Mouse (Mus musculus) midbrain, postnatal 0 days (tissue): ENCODE measurements around the gene Ntn1. TPM values are rescaled to one million over a fixed set of nuclear protein-coding genes. Genes with fewer than 3 reads are reported as not detected.

Experiments
- ATAC-seq: fragments of 200-750 bp; cut with Nextera tagmentation; 2 replicates; pipeline ENCODE4 v1.8.0; 2017; ENCODE audit warnings: moderate number of reproducible peaks, mild to moderate bottlenecking, moderate TSS enrichment, moderate library complexity; ENCODE audit not compliant: low FRiP score
- DNase-seq: peaks from one replicate; pipeline ENCODE4 v3.0.0-alpha.2; 2015; ENCODE audit warnings: low spot score
- H3K27ac ChIP-seq: fragments of 300-500 bp; sonication (generic); 2 replicates; pipeline ENCODE4 v1.5.1; 2014; ENCODE audit warnings: low read depth, mild to moderate bottlenecking, low read length, mixed read lengths
- H3K27me3 ChIP-seq: fragments of 300-500 bp; sonication (generic); 2 replicates; pipeline ENCODE4 v1.6.1; 2014; ENCODE audit warnings: low read length, control low read depth, mixed read lengths; ENCODE audit not compliant: insufficient read depth
- H3K36me3 ChIP-seq: fragments of 300-500 bp; sonication (generic); 2 replicates; pipeline ENCODE4 v1.6.1; 2014; ENCODE audit warnings: low read length, control low read depth, mixed read lengths; ENCODE audit not compliant: insufficient read depth
- H3K4me1 ChIP-seq: fragments of 300-500 bp; sonication (generic); 2 replicates; pipeline ENCODE4 v1.6.1; 2014; ENCODE audit warnings: mild to moderate bottlenecking, control low read depth, antibody characterized with exemption, low read length, mixed read lengths; ENCODE audit not compliant: insufficient read depth
- H3K4me2 ChIP-seq: fragments of 300-500 bp; sonication (generic); 2 replicates; pipeline ENCODE4 v1.6.1; 2014; ENCODE audit warnings: low read depth, mild to moderate bottlenecking, low read length, mixed read lengths; ENCODE audit not compliant: poor library complexity, severe bottlenecking
- H3K4me3 ChIP-seq: fragments of 300-500 bp; sonication (generic); 2 replicates; pipeline ENCODE4 v1.5.1; 2014; ENCODE audit warnings: low read depth, mild to moderate bottlenecking, low read length, moderate library complexity
- H3K9ac ChIP-seq: fragments of 300-500 bp; sonication (generic); replicated peaks from 2 replicates; pipeline ENCODE4 v1.6.1; 2014; ENCODE audit warnings: mild to moderate bottlenecking, low read length, moderate library complexity, mixed read lengths; ENCODE audit not compliant: poor library complexity, severe bottlenecking
- H3K9me3 ChIP-seq: fragments of 300-500 bp; sonication (generic); 2 replicates; pipeline ENCODE4 v1.6.1; 2016; ENCODE audit warnings: low read length, control low read depth
- CTCF ChIP-seq: IDR thresholded peaks from 2 replicates; pipeline ENCODE4 v1.5.1; 2016; ENCODE audit warnings: antibody characterized with exemption, mild to moderate bottlenecking
- WGBS: fragments of 180-500 bp; shearing (Covaris S2); extraction: QIAGEN DNeasy Blood & Tissue Kit; methylation state at CpG from one replicate; pipeline ENCODE4 v1.1.7; 2014; 5-methylcytosine and 5-hydroxymethylcytosine counted together
- polyA plus RNA-seq: library from polyadenylated mRNA; unstranded; fragments of >200 nt; fragmentation: Nextera tagmentation; extraction: Ambion mirVana; gene quantifications from 2 replicates; pipeline ENCODE4 v1.2.1, GENCODE M21; 2015
- total RNA-seq: library from RNA; depleted of rRNA; stranded (reverse); fragments of >200 nt; gene quantifications from 2 replicates; pipeline ENCODE4 v1.2.3, GENCODE M21; 2014

The Ntn1 gene
- total and polyA plus RNA-seq, 2 experiments from 2014 or later, result 9.6 to 66.4 TPM

- ATAC-seq (no peak), DNase-seq (no peak)
- TF ChIP-seq CTCF, result 0 out of 2 replicates have a peak, but pooled peaks have one; percentile 5
- 98% methylated on average over 6 of the region's 6 CpGs for WGBS
- H3K4me3 ChIP-seq, result no peak overlapping the region
- no peak overlapping the region for H3K9ac ChIP-seq
- H3K4me1 ChIP-seq, result no peaks in the 10 kb centered on the region
- H3K9me3 ChIP-seq, result no peaks in the 10 kb centered on the region
- no peaks in the 10 kb centered on the region for H3K36me3 ChIP-seq
- H3K27me3 ChIP-seq, result no peaks in the 10 kb centered on the region
- no peak overlapping the region for H3K27ac ChIP-seq
- no peak overlapping the region for H3K4me2 ChIP-seq
These were observed 140.2 kb downstream of the Ntn1 start for GRCm38 (mm10) chr11:68260399-68260798.

GRCm38 (mm10) chr11:68258498-68258897 lies 142.1 kb downstream of the Ntn1 start:
- no peak overlapping the region for H3K9ac ChIP-seq
- WGBS, result 75% methylated on average over 4 of the region's 4 CpGs
- H3K9me3 ChIP-seq, result no peaks in the 10 kb centered on the region
- H3K36me3 ChIP-seq, result no peaks in the 10 kb centered on the region
- no peak overlapping the region for H3K4me3 ChIP-seq
- ATAC-seq, result no peak
- H3K4me1 ChIP-seq, result no peaks in the 10 kb centered on the region
- no peak for DNase-seq
- H3K4me2 ChIP-seq, result no peak overlapping the region
- TF ChIP-seq CTCF, result no peak
- no peaks in the 10 kb centered on the region for H3K27me3 ChIP-seq
- no peak overlapping the region for H3K27ac ChIP-seq

- H3K4me2 ChIP-seq, result no peak overlapping the region
- WGBS, result 89% methylated on average over 7 of the region's 7 CpGs
- no peak for TF ChIP-seq CTCF
- H3K4me3 ChIP-seq, result no peak overlapping the region
- DNase-seq, result no peak
- H3K36me3 ChIP-seq, result no peaks in the 10 kb centered on the region
- H3K4me1 ChIP-seq, result no peaks in the 10 kb centered on the region
- no peaks in the 10 kb centered on the region for H3K27me3 ChIP-seq
- H3K9ac ChIP-seq, result no peak overlapping the region
- no peak overlapping the region for H3K27ac ChIP-seq
- no peaks in the 10 kb centered on the region for H3K9me3 ChIP-seq
- no peak for ATAC-seq
These were observed 147.1 kb downstream of the Ntn1 start for GRCm38 (mm10) chr11:68253531-68253930.

- Histone ChIP-seq H3K9me3 (no peaks in the 10 kb centered on the region), H3K36me3 (no peaks in the 10 kb centered on the region), H3K27ac (no peak overlapping the region), H3K4me3 (no peak overlapping the region), H3K4me2 (no peak overlapping the region), H3K27me3 (peaks cover 4% of the 10 kb centered on the region; the same call in 1 of the 2 replicates), H3K9ac (no peak overlapping the region), H3K4me1 (no peaks in the 10 kb centered on the region)
- 56% methylated on average over 6 of the region's 6 CpGs for WGBS
- DNase-seq, result no peak
- no peak for ATAC-seq
- TF ChIP-seq CTCF, result no peak
These were observed 150.5 kb downstream of the Ntn1 start for GRCm38 (mm10) chr11:68250106-68250505.

- DNase-seq (no peak), ATAC-seq (no peak)
- Histone ChIP-seq H3K9me3 (no peaks in the 10 kb centered on the region), H3K4me3 (no peak overlapping the region), H3K27ac (no peak overlapping the region), H3K27me3 (peaks cover 4% of the 10 kb centered on the region; the same call in 1 of the 2 replicates), H3K36me3 (no peaks in the 10 kb centered on the region), H3K9ac (no peak overlapping the region), H3K4me1 (0 out of 2 replicates have a peak, but pooled peaks cover 6% of the 10 kb centered on the region), H3K4me2 (no peak overlapping the region)
- 29% methylated on average over 6 of the region's 6 CpGs for WGBS
- TF ChIP-seq CTCF, result no peak
These were observed 152.7 kb downstream of the Ntn1 start for GRCm38 (mm10) chr11:68247897-68248296.

- ATAC-seq (no peak), DNase-seq (no peak)
- H3K9ac ChIP-seq, result no peak overlapping the region
- 0 out of 2 replicates have a peak, but pooled peaks cover 6% of the 10 kb centered on the region for H3K4me1 ChIP-seq
- H3K27me3 ChIP-seq, result peaks cover 4% of the 10 kb centered on the region; the same call in 1 of the 2 replicates
- H3K4me3 ChIP-seq, result no peak overlapping the region
- whole genome bisulfite sequencing, result 83% methylated on average over 5 of the region's 5 CpGs
- H3K9me3 ChIP-seq, result no peaks in the 10 kb centered on the region
- H3K4me2 ChIP-seq, result no peak overlapping the region
- no peak overlapping the region for H3K27ac ChIP-seq
- no peak for TF ChIP-seq CTCF
- H3K36me3 ChIP-seq, result no peaks in the 10 kb centered on the region
These were observed 155.7 kb downstream of the Ntn1 start for GRCm38 (mm10) chr11:68244992-68245261.
